In the genomic region with DNA sequence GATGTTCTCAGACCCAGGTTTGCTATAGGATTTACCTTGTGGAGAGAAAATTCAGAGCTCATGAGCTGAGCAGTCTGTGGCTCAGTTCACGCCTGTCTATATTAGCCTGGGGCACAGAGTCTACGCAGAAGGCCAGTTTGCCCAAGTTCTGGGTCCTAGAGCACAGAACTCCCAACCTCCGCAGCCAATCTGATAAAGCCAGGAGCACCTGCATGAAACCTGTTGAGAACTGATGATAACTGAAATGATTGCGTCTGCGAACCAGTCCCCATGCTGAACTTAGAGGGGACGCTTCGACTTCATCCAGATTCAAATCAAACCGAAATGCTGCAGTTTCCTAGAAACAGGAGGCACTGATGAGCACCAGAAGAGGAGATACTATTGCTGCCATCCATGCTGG, we compare ENCODE assay signal across 23 mouse cellular contexts.
DNase-seq lines count a peak whose midpoint lies in the region; ATAC-seq and TF ChIP-seq lines count a peak whose summit lies in the region.
"Had no signal": no experiment of that assay in that cellular context is flagged by ENCODE, and none has a peak within 500 bp of the region (broad histone marks: within the 10 kb centered on the region; RNA-seq: fewer than 3 reads in every experiment).

No protein-coding gene starts in this region.

- peaks cover 92% of the 10 kb centered on the region for H3K27me3 ChIP-seq in heart, embryonic 10.5 days (ENCODE audit: insufficient read depth, poor library complexity, severe bottlenecking)
- H3K27me3 ChIP-seq in liver, adult 2 months (ENCODE audit: control insufficient read depth, insufficient read depth, low read length), result no peaks in the 10 kb centered on the region
- no peaks in the 10 kb centered on the region for H3K27me3 ChIP-seq in liver, embryonic 13.5 days
- H3K27me3 ChIP-seq in thymus, adult 2 months (ENCODE audit: control insufficient read depth, insufficient read depth, low read length), result no peaks in the 10 kb centered on the region
- H3K27me3 ChIP-seq in forebrain, embryonic 12.5 days, result no peaks in the 10 kb centered on the region
- H3K27me3 ChIP-seq: forebrain, embryonic 15.5 days; limb, embryonic 12.5 days; midbrain, embryonic 12.5 days; neural tube, embryonic 15.5 days; stomach, embryonic 15.5 days had no signal

- no peak overlapping the region for H3K27ac ChIP-seq in heart, embryonic 10.5 days
- peak overlapping the region; percentile 68 for H3K27ac ChIP-seq in liver, adult 2 months (replicated peaks; ENCODE audit: insufficient read depth, low read depth, low read length)
- H3K27ac ChIP-seq in liver, embryonic 13.5 days, result peak overlapping the region; percentile 58
- no peak overlapping the region for H3K27ac ChIP-seq in thymus, adult 2 months (ENCODE audit: control insufficient read depth, insufficient read depth, low read length)
- no peak overlapping the region for H3K27ac ChIP-seq in forebrain, embryonic 12.5 days
- H3K27ac ChIP-seq: embryonic facial prominence, embryonic 13.5 days; forebrain, embryonic 15.5 days; hindbrain, embryonic 10.5 days; limb, embryonic 12.5 days; midbrain, embryonic 12.5 days; neural tube, embryonic 15.5 days; stomach, embryonic 15.5 days had no signal

- peak overlapping the region; percentile 29 for H3K4me2 ChIP-seq in liver, embryonic 13.5 days
- H3K4me2 ChIP-seq in forebrain, embryonic 12.5 days, result no peak overlapping the region
- H3K4me2 ChIP-seq: forebrain, embryonic 15.5 days; limb, embryonic 12.5 days; lung, embryonic 14.5 days; midbrain, embryonic 12.5 days; neural tube, embryonic 15.5 days; stomach, embryonic 15.5 days had no signal

- peaks cover 17% of the 10 kb centered on the region for H3K4me1 ChIP-seq in heart, embryonic 10.5 days
- peaks cover 7% of the 10 kb centered on the region for H3K4me1 ChIP-seq in liver, adult 2 months (ENCODE audit: control insufficient read depth, insufficient read depth, low read length)
- peaks cover 7% of the 10 kb centered on the region; the same call in 1 of the 2 replicates for H3K4me1 ChIP-seq in liver, embryonic 13.5 days (replicated peaks)
- H3K4me1 ChIP-seq in thymus, adult 2 months (replicated peaks; ENCODE audit: control insufficient read depth, insufficient read depth, low read length), result no peaks in the 10 kb centered on the region
- H3K4me1 ChIP-seq in forebrain, embryonic 12.5 days, result no peaks in the 10 kb centered on the region
- H3K4me1 ChIP-seq: forebrain, embryonic 15.5 days; midbrain, embryonic 12.5 days; neural tube, embryonic 15.5 days had no signal

- ATAC-seq in liver, embryonic 13.5 days (ENCODE audit: low read depth), result no peak
- ATAC-seq in forebrain, embryonic 12.5 days (ENCODE audit: low FRiP score), result no peak
- ATAC-seq: activated CD4-positive, CD25-positive, alpha-beta regulatory T cell, adult 4 months; forebrain, embryonic 15.5 days; hindbrain, embryonic 16.5 days had no signal

- TF ChIP-seq POLR2A in liver, adult 2 months (IDR thresholded peaks at IDR 0.05; ENCODE audit: extremely low read depth, insufficient read depth, low read length), result no peak
- no peak for TF ChIP-seq POLR2A in thymus, adult 2 months (IDR thresholded peaks at IDR 0.05; ENCODE audit: control insufficient read depth, extremely low read depth, insufficient read depth, low read length, poor library complexity)

- peaks cover 4% of the 10 kb centered on the region; the same call in 1 of the 2 replicates for H3K9me3 ChIP-seq in heart, embryonic 10.5 days
- H3K9me3 ChIP-seq in liver, embryonic 13.5 days (replicated peaks), result 0 out of 2 replicates have a peak, but pooled peaks cover 6% of the 10 kb centered on the region
- no peaks in the 10 kb centered on the region for H3K9me3 ChIP-seq in forebrain, embryonic 12.5 days
- H3K9me3 ChIP-seq: embryonic facial prominence, embryonic 13.5 days; forebrain, embryonic 15.5 days; hindbrain, embryonic 10.5 days; limb, embryonic 12.5 days; midbrain, embryonic 12.5 days; neural tube, embryonic 15.5 days; stomach, embryonic 15.5 days had no signal

- H3K79me2 ChIP-seq in liver, adult 2 months (ENCODE audit: control insufficient read depth, insufficient read depth, low read length), result no peaks in the 10 kb centered on the region; the same call in 1 of the 2 replicates

- peak; percentile 58 for DNase-seq in heart, embryonic 10.5 days (ENCODE audit: low spot score)
- no peak for DNase-seq in heart, adult 9 months (ENCODE audit: low spot score in 2 of 2)
- DNase-seq in liver, adult 2 months (ENCODE audit: extremely low read depth, low read depth, low spot score), result peak; percentile 81
- no peak for DNase-seq in liver
- DNase-seq in liver, embryonic 13.5 days, result no peak
- no peak for DNase-seq in thymus, adult 2 months
- DNase-seq: adrenal gland, adult 8-10 months; B cell, adult 2 months; cerebellum, adult 11-12 months; gastrocnemius, postnatal 14 days; layer of hippocampus, adult 9-11 months; lung, embryonic 14.5 days; thymus, postnatal 36 days had no signal

- WGBS in heart, embryonic 10.5 days, result 85% methylated on average over 8 of the region's 8 CpGs
- whole genome bisulfite sequencing in liver, adult 2 months, result 33% methylated on average over 8 of the region's 8 CpGs
- 77% methylated on average over 8 of the region's 8 CpGs for WGBS in liver, embryonic 13.5 days (ENCODE audit: insufficient replicate concordance)
- WGBS in thymus, adult 2 months, result 95% methylated on average over 8 of the region's 8 CpGs
- WGBS in forebrain, embryonic 12.5 days, result 89% methylated on average over 8 of the region's 8 CpGs

- H3K4me3 ChIP-seq in heart, embryonic 10.5 days, result no peak overlapping the region
- H3K4me3 ChIP-seq in liver, adult 2 months (ENCODE audit: insufficient read depth, low read depth, low read length), result peak overlapping the region; percentile 26
- H3K4me3 ChIP-seq in liver, embryonic 13.5 days (replicated peaks), result peak overlapping the region; percentile 27; the same call in 1 of the 2 replicates
- no peak overlapping the region for H3K4me3 ChIP-seq in thymus, adult 2 months (ENCODE audit: control insufficient read depth, insufficient read depth, low read length)
- no peak overlapping the region for H3K4me3 ChIP-seq in forebrain, embryonic 12.5 days (replicated peaks)
- H3K4me3 ChIP-seq: embryonic facial prominence, embryonic 13.5 days; forebrain, embryonic 15.5 days; hindbrain, embryonic 10.5 days; limb, embryonic 12.5 days; midbrain, embryonic 12.5 days; neural tube, embryonic 15.5 days; stomach, embryonic 15.5 days had no signal

- no peaks in the 10 kb centered on the region for H3K36me3 ChIP-seq in heart, embryonic 10.5 days
- no peaks in the 10 kb centered on the region for H3K36me3 ChIP-seq in liver, adult 2 months (ENCODE audit: control insufficient read depth, insufficient read depth, low read length)
- no peaks in the 10 kb centered on the region for H3K36me3 ChIP-seq in liver, embryonic 13.5 days
- H3K36me3 ChIP-seq in thymus, adult 2 months (ENCODE audit: control insufficient read depth, insufficient read depth, low read length), result no peaks in the 10 kb centered on the region
- no peaks in the 10 kb centered on the region for H3K36me3 ChIP-seq in forebrain, embryonic 12.5 days (replicated peaks)
- H3K36me3 ChIP-seq: embryonic facial prominence, embryonic 13.5 days; forebrain, embryonic 15.5 days; hindbrain, embryonic 10.5 days; limb, embryonic 12.5 days; midbrain, embryonic 12.5 days; neural tube, embryonic 15.5 days; stomach, embryonic 15.5 days had no signal

- peak overlapping the region; percentile 7; the same call in 1 of the 2 replicates for H3K9ac ChIP-seq in liver, adult 2 months (ENCODE audit: low read depth, low read length)
- no peak overlapping the region for H3K9ac ChIP-seq in liver, embryonic 13.5 days
- H3K9ac ChIP-seq in forebrain, embryonic 12.5 days, result no peak overlapping the region
- H3K9ac ChIP-seq: embryonic facial prominence, embryonic 13.5 days; forebrain, embryonic 15.5 days; limb, embryonic 12.5 days; lung, embryonic 14.5 days; midbrain, embryonic 12.5 days; neural tube, embryonic 15.5 days; stomach, embryonic 15.5 days had no signal

- TF ChIP-seq CTCF in liver, adult 2 months (IDR thresholded peaks at IDR 0.05; ENCODE audit: low read depth, low read length), result no peak
- no peak for TF ChIP-seq CTCF in thymus, adult 2 months (IDR thresholded peaks at IDR 0.05; ENCODE audit: borderline replicate concordance, control insufficient read depth, extremely low read depth, insufficient read depth, low read length, poor library complexity)

Comparison
In these comparisons a context has a peak if more than half of its experiments do, and no peak if none do; other contexts are left out.
1. DNase-seq: peak in heart, embryonic 10.5 days (single experiment) and liver, adult 2 months (single experiment); none in heart, adult 9 months (0 of 2), liver (single experiment), liver, embryonic 13.5 days (single experiment) and thymus, adult 2 months (single experiment).
2. H3K27ac ChIP-seq: peak in liver, adult 2 months (single experiment) and liver, embryonic 13.5 days (single experiment); none in heart, embryonic 10.5 days (single experiment), thymus, adult 2 months (single experiment) and forebrain, embryonic 12.5 days (single experiment).
3. H3K4me3 ChIP-seq: peak in liver, adult 2 months (single experiment) and liver, embryonic 13.5 days (single experiment); none in heart, embryonic 10.5 days (single experiment), thymus, adult 2 months (single experiment) and forebrain, embryonic 12.5 days (single experiment).